Mouse (Mus musculus) forebrain, postnatal 0 days (tissue): Measurements from ENCODE around the gene Caly. TPM values are rescaled to one million over a fixed set of nuclear protein-coding genes. Genes with fewer than 3 reads are reported as not detected.

Experiments used
- ATAC-seq: fragments of 200-750 bp; cut with Nextera tagmentation; 2 replicates; pipeline ENCODE4 v1.8.0; 2017; ENCODE audit warnings: mild to moderate bottlenecking, moderate library complexity
- DNase-seq: peaks from one replicate; pipeline ENCODE4 v3.0.0-alpha.2; 2015
- H3K27ac ChIP-seq: fragments of 300-500 bp; sonication (generic); 2 replicates; pipeline ENCODE4 v1.5.1; 2014; ENCODE audit warnings: low read depth, mild to moderate bottlenecking, antibody characterized with exemption, low read length, moderate library complexity, mixed read lengths
- H3K27me3 ChIP-seq: fragments of 300-500 bp; sonication (generic); 2 replicates; pipeline ENCODE4 v1.6.1; 2014; ENCODE audit warnings: mild to moderate bottlenecking, low read length, mixed read lengths; ENCODE audit not compliant: insufficient read depth
- H3K36me3 ChIP-seq: fragments of 300-500 bp; sonication (generic); 2 replicates; pipeline ENCODE4 v1.6.1; 2014; ENCODE audit warnings: mild to moderate bottlenecking, moderate library complexity; ENCODE audit not compliant: insufficient read depth
- H3K4me1 ChIP-seq: fragments of 300-500 bp; sonication (generic); 2 replicates; pipeline ENCODE4 v1.6.1; 2014; ENCODE audit warnings: antibody characterized with exemption; ENCODE audit not compliant: insufficient read depth
- H3K4me2 ChIP-seq: fragments of 300-500 bp; sonication (generic); 2 replicates; pipeline ENCODE4 v1.6.1; 2014; ENCODE audit warnings: low read depth, mild to moderate bottlenecking, moderate library complexity
- H3K4me3 ChIP-seq: fragments of 300-500 bp; sonication (generic); 2 replicates; pipeline ENCODE4 v1.5.1; 2014; ENCODE audit warnings: low read depth, low read length, mixed read lengths
- H3K9ac ChIP-seq: fragments of 300-500 bp; sonication (generic); 2 replicates; pipeline ENCODE4 v1.6.1; 2014; ENCODE audit warnings: mild to moderate bottlenecking
- H3K9me3 ChIP-seq: fragments of 300-500 bp; sonication (generic); 2 replicates; pipeline ENCODE4 v1.6.1; 2016; ENCODE audit warnings: low read length
- CTCF ChIP-seq: sonication (generic); IDR thresholded peaks from 2 replicates; pipeline ENCODE4 v1.5.1; 2016; ENCODE audit warnings: antibody characterized with exemption, control low read depth, low read depth
- WGBS: fragments of 180-500 bp; shearing (Covaris S2); extraction: QIAGEN DNeasy Blood & Tissue Kit; methylation state at CpG from one replicate; pipeline ENCODE4 v1.1.7; 2014; 5-methylcytosine and 5-hydroxymethylcytosine counted together
- polyA plus RNA-seq: library from polyadenylated mRNA; unstranded; fragments of >200 nt; fragmentation: Nextera tagmentation; extraction: Ambion mirVana; gene quantifications from 2 replicates; pipeline ENCODE4 v1.2.1, GENCODE M21; 2015
- total RNA-seq: library from RNA; depleted of rRNA; stranded (reverse); fragments of >200 nt; gene quantifications from 2 replicates; pipeline ENCODE4 v1.2.3, GENCODE M21; 2014

Gene Caly
- total and polyA plus RNA-seq, 2 experiments from 2014 or later = 284 to 396 TPM

DNA sequence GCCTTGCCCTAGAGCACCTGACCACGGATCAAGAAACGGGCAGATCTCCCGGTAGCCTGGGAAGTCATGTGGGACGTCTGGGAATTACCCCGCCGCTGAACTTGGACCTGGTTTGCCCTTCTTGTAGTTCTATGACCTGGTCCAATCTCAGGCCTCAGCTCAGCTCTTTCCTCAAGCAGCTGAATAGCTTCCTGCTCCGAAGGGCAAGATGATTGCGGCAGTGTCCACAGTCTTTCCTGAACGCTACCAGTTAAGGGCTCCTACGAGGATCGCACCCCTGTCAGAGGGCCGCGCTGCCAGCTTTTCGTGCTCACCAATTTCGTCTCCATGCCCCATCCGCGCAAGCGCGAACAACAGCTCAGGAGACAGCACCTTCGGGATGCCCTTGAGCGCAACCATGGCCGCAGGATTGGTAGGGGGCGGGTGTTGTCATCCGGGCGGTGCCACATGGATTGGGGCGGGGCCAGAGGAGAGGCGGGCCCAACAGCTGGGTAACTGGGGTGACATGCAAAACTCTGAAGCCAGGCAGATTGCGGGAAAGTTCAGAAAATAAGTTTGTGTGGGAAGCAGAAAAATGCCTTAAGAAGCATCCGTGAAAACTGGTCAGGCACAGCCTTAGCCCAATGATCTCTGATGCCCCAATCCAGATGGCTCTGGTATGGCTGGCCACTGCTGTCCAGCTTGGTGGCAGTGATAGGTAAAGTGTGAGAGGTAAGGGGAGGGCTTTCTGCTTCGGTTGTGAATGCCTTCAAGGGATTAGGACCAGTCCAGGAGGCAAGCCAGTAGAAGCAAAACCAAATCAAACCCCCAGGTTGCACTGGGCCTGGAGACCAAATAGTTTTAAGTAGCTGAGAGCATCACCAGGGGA lies 19.9 kb upstream of the Caly start, which contains the start of gene Fuom:
Gene Fuom, minus strand, starts transcription at position 449 of the 868 bp plus-strand sequence.
- peak within 1 kb of the TSS; percentile 56 for H3K4me2 ChIP-seq
- peak; percentile 74 for DNase-seq
- no peak for TF ChIP-seq CTCF
- 1% methylated on average over 30 of the region's 30 CpGs for WGBS
- peak within 1 kb of the TSS; percentile 34 for H3K4me3 ChIP-seq
- H3K4me1 ChIP-seq = no peaks in the 10 kb centered on the region
- peak; percentile 92 for ATAC-seq
- peaks cover 13% of the 10 kb centered on the region; the same call in 1 of the 2 replicates for H3K36me3 ChIP-seq
- no peak within 1 kb of the TSS for H3K27ac ChIP-seq
- peak within 1 kb of the TSS; percentile 49 for H3K9ac ChIP-seq
- no peaks in the 10 kb centered on the region for H3K9me3 ChIP-seq
- H3K27me3 ChIP-seq = no peaks in the 10 kb centered on the region

DNA sequence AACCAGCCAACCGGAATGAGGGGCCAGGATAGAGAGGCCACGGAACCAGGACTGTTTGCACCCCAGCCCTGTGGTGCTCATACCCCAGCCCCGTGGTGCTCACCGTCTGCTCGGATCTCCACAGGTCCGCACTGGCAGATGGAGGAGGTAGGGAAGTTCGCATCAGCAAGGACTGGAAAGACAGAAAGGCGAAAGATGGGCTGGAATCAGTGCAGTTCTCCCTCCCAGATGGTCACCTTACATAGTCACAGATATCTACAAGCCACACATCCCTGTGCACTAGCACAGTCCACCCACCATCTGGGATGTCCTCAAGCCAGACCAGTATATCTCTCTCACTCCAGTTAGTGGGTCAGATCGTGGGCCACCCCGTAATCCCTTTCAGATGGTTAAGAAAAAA lies 19.1 kb upstream of the Caly start:
- H3K4me2 ChIP-seq = peak overlapping the region; percentile 56
- DNase-seq (no peak), ATAC-seq (no peak)
- H3K4me1 ChIP-seq = no peaks in the 10 kb centered on the region
- TF ChIP-seq CTCF = no peak
- H3K27me3 ChIP-seq = no peaks in the 10 kb centered on the region
- no peak overlapping the region for H3K27ac ChIP-seq
- H3K9me3 ChIP-seq = no peaks in the 10 kb centered on the region
- peaks cover 12% of the 10 kb centered on the region; the same call in 1 of the 2 replicates for H3K36me3 ChIP-seq
- H3K4me3 ChIP-seq = peak overlapping the region; percentile 34
- H3K9ac ChIP-seq = peak overlapping the region; percentile 14; the same call in 1 of the 2 replicates
- 72% methylated on average over 10 of the region's 10 CpGs for WGBS

DNA sequence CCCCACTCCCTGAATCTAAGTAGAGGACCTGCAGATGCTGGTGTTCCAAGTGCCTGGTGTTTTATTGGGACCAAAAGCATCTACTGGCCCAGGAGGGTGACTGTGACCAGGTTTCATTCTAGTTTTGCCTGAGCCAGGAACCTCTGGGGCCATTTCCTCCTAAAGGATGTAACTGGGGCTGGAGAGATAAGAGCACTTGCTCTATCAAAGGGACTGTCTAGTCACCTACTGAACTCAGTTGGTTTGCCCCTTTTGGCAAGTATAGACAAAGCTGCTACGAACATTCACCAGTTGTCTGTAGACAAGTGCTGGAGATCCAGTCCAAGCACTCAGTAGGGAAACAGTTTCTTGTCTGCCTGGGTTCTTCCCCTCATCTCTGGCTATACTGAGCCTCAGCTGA lies 16.1 kb upstream of the Caly start:
- ATAC-seq (no peak), DNase-seq (no peak)
- H3K4me2 ChIP-seq = no peak overlapping the region
- no peaks in the 10 kb centered on the region for H3K9me3 ChIP-seq
- no peaks in the 10 kb centered on the region for H3K4me1 ChIP-seq
- WGBS = 97% methylated on average over 1 of the region's 1 CpGs
- no peak overlapping the region for H3K27ac ChIP-seq
- no peak overlapping the region for H3K4me3 ChIP-seq
- no peaks in the 10 kb centered on the region for H3K36me3 ChIP-seq
- H3K9ac ChIP-seq = no peak overlapping the region
- H3K27me3 ChIP-seq = no peaks in the 10 kb centered on the region
- no peak for TF ChIP-seq CTCF

DNA sequence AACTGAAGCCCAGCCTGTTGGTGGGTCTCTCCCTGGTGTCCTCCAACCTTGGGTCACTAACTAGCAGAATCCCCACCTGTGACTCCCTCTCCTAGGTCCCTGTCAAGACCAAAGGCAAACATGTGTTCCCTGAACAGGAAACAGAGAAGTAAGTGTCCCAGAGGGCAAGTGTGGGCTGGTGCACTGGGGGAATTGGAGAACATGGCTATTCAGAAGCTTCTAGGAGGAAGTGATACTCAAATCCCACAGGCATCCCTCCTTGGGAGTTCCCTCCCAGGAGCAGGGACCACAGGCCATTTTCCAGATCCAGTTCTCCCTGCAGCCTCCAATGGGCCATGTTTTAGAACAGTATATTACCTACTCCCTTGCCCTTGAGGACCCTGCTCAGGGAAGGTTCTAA lies 13.7 kb upstream of the Caly start:
- ATAC-seq = no peak
- Histone ChIP-seq H3K9ac (no peak overlapping the region), H3K27me3 (no peaks in the 10 kb centered on the region), H3K4me1 (no peaks in the 10 kb centered on the region), H3K4me2 (no peak overlapping the region), H3K36me3 (no peaks in the 10 kb centered on the region), H3K9me3 (no peaks in the 10 kb centered on the region), H3K27ac (no peak overlapping the region), H3K4me3 (no peak overlapping the region)
- no peak for DNase-seq
- TF ChIP-seq CTCF = no peak

DNA sequence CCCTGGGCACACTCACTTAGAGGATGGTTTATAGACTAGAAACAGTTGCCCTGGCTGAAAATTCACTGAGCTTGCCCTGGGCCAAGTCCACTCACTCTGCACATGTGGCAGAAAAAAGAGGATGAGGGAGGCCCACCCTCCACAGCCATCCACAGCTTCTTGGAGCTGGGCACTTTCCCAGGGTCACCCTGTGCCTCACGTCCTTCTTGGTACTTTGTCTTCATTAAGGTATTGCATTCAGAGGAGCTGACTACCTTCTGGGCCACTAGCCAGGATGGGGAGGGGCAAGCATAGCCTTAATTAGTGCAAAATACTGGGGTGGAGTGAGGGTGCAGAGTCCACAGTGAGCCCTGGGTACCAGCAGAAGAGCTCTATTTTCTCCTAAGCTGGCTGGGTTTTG lies 13.2 kb upstream of the Caly start:
- DNase-seq = no peak
- H3K9ac ChIP-seq = no peak overlapping the region
- 20% methylated on average over 1 of the region's 1 CpGs for WGBS
- no peaks in the 10 kb centered on the region for H3K36me3 ChIP-seq
- ATAC-seq = no peak
- H3K27me3 ChIP-seq = no peaks in the 10 kb centered on the region
- H3K4me2 ChIP-seq = no peak overlapping the region
- no peaks in the 10 kb centered on the region for H3K4me1 ChIP-seq
- no peak for TF ChIP-seq CTCF
- no peak overlapping the region for H3K27ac ChIP-seq
- no peaks in the 10 kb centered on the region for H3K9me3 ChIP-seq
- H3K4me3 ChIP-seq = no peak overlapping the region

DNA sequence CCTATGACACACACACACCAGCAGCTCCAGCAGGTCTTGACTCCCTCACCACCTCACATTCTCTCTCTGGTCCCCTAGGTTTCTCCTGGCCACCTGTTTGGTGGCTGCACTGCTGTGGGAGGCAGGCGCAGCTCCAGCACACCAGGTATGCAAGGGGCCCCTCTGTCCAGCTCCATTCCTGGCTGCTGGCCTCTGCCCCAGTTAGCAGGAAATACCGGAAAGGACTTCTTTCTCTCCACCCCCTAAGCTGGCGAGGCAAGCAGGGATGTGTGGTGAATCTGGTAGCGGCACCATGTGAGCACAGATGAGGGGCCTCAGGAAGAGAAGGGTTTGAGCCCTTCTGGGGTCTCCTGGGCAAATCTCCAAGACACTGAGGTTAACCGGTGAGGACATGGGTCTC lies 12.6 kb upstream of the Caly start:
- H3K27me3 ChIP-seq = no peaks in the 10 kb centered on the region
- H3K4me3 ChIP-seq = no peak overlapping the region
- no peak overlapping the region for H3K9ac ChIP-seq
- H3K4me2 ChIP-seq = no peak overlapping the region
- H3K9me3 ChIP-seq = no peaks in the 10 kb centered on the region
- no peaks in the 10 kb centered on the region for H3K4me1 ChIP-seq
- whole genome bisulfite sequencing = 71% methylated on average over 5 of the region's 5 CpGs
- TF ChIP-seq CTCF = no peak
- DNase-seq (no peak), ATAC-seq (no peak)
- H3K27ac ChIP-seq = no peak overlapping the region
- H3K36me3 ChIP-seq = no peaks in the 10 kb centered on the region

DNA sequence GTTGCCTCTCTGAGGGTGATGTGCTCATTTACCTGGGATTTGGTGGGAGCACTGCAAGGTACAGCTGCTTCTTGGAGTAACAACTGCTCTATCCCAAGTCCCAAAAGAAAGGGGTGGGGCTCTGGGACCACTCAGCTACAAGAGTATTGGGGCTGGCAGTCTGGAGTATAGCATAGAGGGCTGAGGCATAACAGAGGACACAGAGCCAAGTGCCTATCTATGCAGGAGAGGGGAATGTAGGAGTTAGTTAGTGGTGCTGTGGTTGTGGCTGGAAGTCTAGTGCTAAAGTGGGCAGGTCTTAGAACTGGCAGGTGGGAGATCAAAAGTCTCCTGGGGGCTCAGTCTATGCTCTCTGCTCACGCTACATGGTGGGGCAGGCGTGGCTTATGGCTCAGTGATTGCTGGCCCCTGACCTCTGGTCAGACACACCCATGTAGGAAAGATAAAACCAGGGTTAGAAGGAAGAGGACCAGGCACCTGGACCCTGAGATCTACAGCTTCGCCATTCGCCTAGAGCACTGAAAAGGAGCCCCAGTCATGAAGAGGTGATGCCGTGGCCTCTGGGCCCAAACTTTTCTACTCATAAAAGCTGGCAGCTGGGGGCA lies 10.7 kb upstream of the Caly start, which contains the start of gene Prap1:
Gene Prap1, plus strand, starts transcription at position 472 of the 605 bp plus-strand sequence.
- TF ChIP-seq CTCF = no peak
- Histone ChIP-seq H3K27ac (no peak within 1 kb of the TSS), H3K36me3 (no peaks in the 10 kb centered on the region), H3K4me3 (no peak within 1 kb of the TSS), H3K27me3 (no peaks in the 10 kb centered on the region), H3K4me2 (no peak within 1 kb of the TSS), H3K4me1 (no peaks in the 10 kb centered on the region), H3K9me3 (no peaks in the 10 kb centered on the region), H3K9ac (no peak within 1 kb of the TSS)
- 70% methylated on average over 5 of the region's 5 CpGs for WGBS
- no peak for ATAC-seq
- no peak for DNase-seq
